Mouse (Mus musculus) myocyte (in vitro differentiated cells): ENCODE measurements around the gene Cxcl9. TPM values are rescaled to one million over a fixed set of nuclear protein-coding genes. Genes with fewer than 3 reads are reported as not detected.
A peak's percentile ranks its signal among the peaks of the same experiment; 100 is the strongest.

Experiments
- H3K27me3 ChIP-seq: one replicate; pipeline ENCODE4 v1.6.1; 2011; ENCODE audit not compliant: control insufficient read depth, insufficient read depth, insufficient read length
- H3K36me3 ChIP-seq: one replicate; pipeline ENCODE4 v1.6.1; 2011; ENCODE audit not compliant: control insufficient read depth, insufficient read depth
- H3K4me2 ChIP-seq: one replicate; pipeline ENCODE4 v1.6.1; 2011; ENCODE audit warnings: low read depth, control low read depth
- H3K4me3 ChIP-seq: one replicate; pipeline ENCODE4 v1.5.1; 2011; ENCODE audit warnings: mild to moderate bottlenecking, control low read depth, moderate library complexity
- H3K79me2 ChIP-seq: one replicate; pipeline ENCODE4 v1.6.1; 2011; ENCODE audit not compliant: control insufficient read depth, insufficient read depth
- H3ac ChIP-seq: one replicate; pipeline ENCODE4 v1.6.1; 2011; ENCODE audit not compliant: control insufficient read depth, insufficient read length
- CEBPB ChIP-seq: IDR thresholded peaks from 2 replicates; pipeline ENCODE4 v1.6.1; 2011; ENCODE audit warnings: mild to moderate bottlenecking, moderate library complexity; ENCODE audit not compliant: poor library complexity, insufficient read depth, severe bottlenecking
- E2F4 ChIP-seq: IDR thresholded peaks from one replicate; pipeline ENCODE4 v1.6.1; 2011; ENCODE audit warnings: mild to moderate bottlenecking, control low read depth, moderate library complexity; ENCODE audit not compliant: insufficient read depth
- MAX ChIP-seq: IDR thresholded peaks from one replicate; pipeline ENCODE4 v1.6.1; 2011; ENCODE audit warnings: low read depth, mild to moderate bottlenecking, control low read depth
- MYOD1 ChIP-seq, 3 experiments: IDR thresholded peaks; one replicate each; pipeline ENCODE4 v1.6.1; 2011; ENCODE audit warnings: control low read depth in 2 of 3, low read depth in 2 of 3, mild to moderate bottlenecking in 2 of 3, moderate library complexity in 1 of 3; ENCODE audit not compliant: insufficient read length in 2 of 3, control insufficient read depth in 1 of 3
- MYOG ChIP-seq, 3 experiments: IDR thresholded peaks; one replicate each; pipeline ENCODE4 v1.6.1; 2011; ENCODE audit warnings: control low read depth in 2 of 3, low read depth in 2 of 3, mild to moderate bottlenecking in 2 of 3; ENCODE audit not compliant: insufficient read length in 2 of 3, control insufficient read depth in 1 of 3, insufficient read depth in 1 of 3
- POLR2A ChIP-seq: IDR thresholded peaks from one replicate; pipeline ENCODE4 v1.6.1; 2011; ENCODE audit warnings: low read depth, mild to moderate bottlenecking, control low read depth, moderate library complexity; ENCODE audit not compliant: insufficient read length
- POLR2AphosphoS2 ChIP-seq: IDR thresholded peaks from one replicate; pipeline ENCODE4 v1.6.1; 2011; ENCODE audit warnings: low read depth, control low read depth; ENCODE audit not compliant: insufficient read length
- REST ChIP-seq: IDR thresholded peaks from one replicate; pipeline ENCODE4 v1.6.1; 2011; ENCODE audit warnings: mild to moderate bottlenecking, control low read depth, moderate library complexity; ENCODE audit not compliant: insufficient read depth, insufficient read length
- SRF ChIP-seq: IDR thresholded peaks from one replicate; pipeline ENCODE4 v1.6.1; 2011; ENCODE audit warnings: low read depth; ENCODE audit not compliant: control insufficient read depth, insufficient read length
- TCF12 ChIP-seq: IDR thresholded peaks from one replicate; pipeline ENCODE4 v1.6.1; 2011; ENCODE audit warnings: mild to moderate bottlenecking, control low read depth; ENCODE audit not compliant: poor library complexity, insufficient read depth, severe bottlenecking
- TCF3 ChIP-seq: IDR thresholded peaks from one replicate; pipeline ENCODE4 v1.6.1; 2011; ENCODE audit warnings: low read depth, control low read depth; ENCODE audit not compliant: insufficient read length
- USF1 ChIP-seq: IDR thresholded peaks from one replicate; pipeline ENCODE4 v1.6.1; 2011; ENCODE audit warnings: low read depth, mild to moderate bottlenecking, control low read depth, moderate library complexity
- polyA plus RNA-seq: library from polyadenylated mRNA; unstranded; fragments of >200 nt; fragmentation: generic; extraction: Trizol; gene quantifications from one replicate; pipeline ENCODE4 v1.2.1, GENCODE M21; 2012; ENCODE audit warnings: missing spikeins

Gene Cxcl9
- polyA plus RNA-seq, 1 experiment = 0.02 TPM

DNA sequence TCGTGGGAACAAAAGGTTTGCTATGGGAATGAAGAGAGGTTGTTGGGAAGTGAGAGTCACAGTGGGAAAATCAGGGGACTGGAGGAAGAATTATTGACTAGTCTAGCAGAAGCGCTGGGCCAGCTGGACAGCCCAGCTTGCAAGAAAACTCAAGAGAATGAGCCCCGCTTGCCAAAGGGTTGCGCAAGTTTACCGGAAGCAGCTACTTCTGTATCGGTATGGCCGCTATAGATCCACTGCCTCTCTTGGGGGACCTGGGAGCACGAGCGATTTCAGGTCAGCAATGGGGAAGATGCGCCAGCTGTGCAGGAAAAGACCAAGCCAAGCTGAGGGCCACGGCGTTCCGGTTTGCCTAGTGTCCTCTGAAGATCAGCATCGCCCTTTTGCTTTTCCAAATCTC is 9.3 kb downstream of the Cxcl9 start:
- no peak overlapping the region for H3K4me2 ChIP-seq
- H3K36me3 ChIP-seq = no peaks in the 10 kb centered on the region
- H3K4me3 ChIP-seq = no peak overlapping the region
- TF ChIP-seq POLR2AphosphoS2 (no peak), POLR2A (no peak), TCF12 (no peak), MYOD1 (IDR thresholded peaks at IDR 0.05; ENCODE audit: control insufficient read depth in 1 of 3, insufficient read length in 2 of 3, low read depth in 2 of 3) (no peak), USF1 (no peak), E2F4 (no peak)
- no peaks in the 10 kb centered on the region for H3K27me3 ChIP-seq
- no peak overlapping the region for H3ac ChIP-seq
- no peaks in the 10 kb centered on the region for H3K79me2 ChIP-seq

DNA sequence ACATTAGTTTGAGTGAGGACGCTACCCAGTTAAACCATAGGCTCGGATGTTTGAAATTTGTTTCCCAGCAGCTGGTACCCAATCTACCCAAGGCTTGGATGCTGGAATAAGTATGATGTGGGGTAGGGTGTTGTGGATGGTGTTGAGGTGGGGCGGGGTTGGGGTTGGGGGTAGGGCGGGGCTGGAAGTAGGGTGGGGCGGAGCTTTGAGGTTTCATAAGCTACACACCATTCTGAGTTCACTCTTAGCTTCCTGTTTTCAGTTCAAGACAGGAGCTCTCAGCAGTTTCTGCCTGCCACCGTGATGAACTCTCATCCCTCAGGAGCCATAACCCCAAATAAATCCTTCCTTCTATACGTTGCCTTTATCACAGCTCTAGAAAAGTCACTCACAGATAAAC is 9.8 kb downstream of the Cxcl9 start:
- H3K79me2 ChIP-seq = no peaks in the 10 kb centered on the region
- H3K27me3 ChIP-seq = no peaks in the 10 kb centered on the region
- no peak overlapping the region for H3ac ChIP-seq
- TF ChIP-seq MAX (no peak), MYOG (IDR thresholded peaks at IDR 0.05; ENCODE audit: control insufficient read depth in 1 of 3, insufficient read depth in 1 of 3, insufficient read length in 2 of 3, low read depth in 2 of 3) (no peak), E2F4 (no peak), POLR2AphosphoS2 (no peak), SRF (no peak), USF1 (no peak), CEBPB (no peak)
- H3K4me2 ChIP-seq = no peak overlapping the region
- H3K4me3 ChIP-seq = no peak overlapping the region
- H3K36me3 ChIP-seq = no peaks in the 10 kb centered on the region

GRCm38 (mm10) chr5:92313776-92314175 is 14.1 kb downstream of the Cxcl9 start:
- H3K4me2 ChIP-seq = no peak overlapping the region
- no peak overlapping the region for H3K4me3 ChIP-seq
- peaks cover 9% of the 10 kb centered on the region for H3K79me2 ChIP-seq
- no peak for TF ChIP-seq MAX
- TF ChIP-seq POLR2AphosphoS2 = no peak
- TF ChIP-seq MYOG (IDR thresholded peaks at IDR 0.05; ENCODE audit: control insufficient read depth in 1 of 3, insufficient read depth in 1 of 3, insufficient read length in 2 of 3, low read depth in 2 of 3) = no peak
- TF ChIP-seq USF1 = no peak
- no peak for TF ChIP-seq MYOD1 (IDR thresholded peaks at IDR 0.05; ENCODE audit: control insufficient read depth in 1 of 3, insufficient read length in 2 of 3, low read depth in 2 of 3)
- no peak for TF ChIP-seq REST
- no peak for TF ChIP-seq TCF3
- TF ChIP-seq POLR2A = no peak
- TF ChIP-seq TCF12 = no peak
- TF ChIP-seq CEBPB = no peak
- TF ChIP-seq E2F4 = no peak
- no peak for TF ChIP-seq SRF
- H3ac ChIP-seq = no peak overlapping the region
- no peaks in the 10 kb centered on the region for H3K36me3 ChIP-seq
- H3K27me3 ChIP-seq = no peaks in the 10 kb centered on the region

DNA sequence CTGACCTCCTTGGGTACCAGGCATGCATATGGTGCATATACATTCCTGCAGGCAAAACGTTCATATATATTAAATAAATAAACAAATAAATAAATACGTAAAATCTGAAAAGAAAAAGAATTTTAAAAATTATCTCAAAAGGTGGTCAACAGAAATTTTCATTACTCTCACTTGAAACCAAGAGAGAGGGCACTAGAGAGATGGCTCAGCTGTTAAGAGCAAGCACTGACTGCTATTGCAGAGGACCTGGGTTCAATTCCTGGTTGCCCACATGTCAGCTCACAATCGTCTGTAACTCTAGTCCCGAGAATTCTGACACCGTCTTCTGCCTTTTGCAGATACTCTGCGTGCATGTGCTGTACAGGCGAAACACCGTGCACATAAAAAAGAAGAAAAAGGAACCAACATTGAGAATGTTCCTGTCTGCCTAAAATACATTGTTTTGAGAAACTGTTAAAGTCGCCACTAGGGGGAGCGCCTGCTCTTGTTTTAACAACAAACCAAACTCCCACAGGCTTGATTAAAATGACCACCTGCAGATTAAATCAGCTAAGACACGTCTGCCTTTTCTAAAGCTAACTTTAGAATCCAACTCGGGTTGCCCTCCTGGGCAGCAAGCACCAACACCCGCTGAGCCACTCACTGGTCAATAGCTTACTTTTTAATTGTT is 15.7 kb downstream of the Cxcl9 start:
- H3K27me3 ChIP-seq = no peaks in the 10 kb centered on the region
- peak overlapping the region; percentile 42 for H3K4me2 ChIP-seq
- no peak overlapping the region for H3K4me3 ChIP-seq
- H3K79me2 ChIP-seq = peaks cover 25% of the 10 kb centered on the region
- no peak for TF ChIP-seq CEBPB
- no peak overlapping the region for H3ac ChIP-seq
- H3K36me3 ChIP-seq = no peaks in the 10 kb centered on the region

- Histone ChIP-seq H3K79me2 (peaks cover 35% of the 10 kb centered on the region), H3K4me2 (peak within 1 kb of the TSS; percentile 86), H3K4me3 (peak within 1 kb of the TSS; percentile 79), H3K27me3 (no peaks in the 10 kb centered on the region), H3K36me3 (peaks cover 10% of the 10 kb centered on the region), H3ac (peak within 1 kb of the TSS; percentile 92)
- TF ChIP-seq REST (no peak), MYOG (IDR thresholded peaks at IDR 0.05; ENCODE audit: control insufficient read depth in 1 of 3, insufficient read depth in 1 of 3, insufficient read length in 2 of 3, low read depth in 2 of 3) (no peak), POLR2AphosphoS2 (peak; percentile 55), TCF12 (no peak), CEBPB (peak; percentile 80), TCF3 (no peak), POLR2A (peak; percentile 78), MAX (no peak), USF1 (peak; percentile 66), SRF (no peak), E2F4 (no peak), MYOD1 (IDR thresholded peaks at IDR 0.05; ENCODE audit: control insufficient read depth in 1 of 3, insufficient read length in 2 of 3, low read depth in 2 of 3) (no peak)
These were observed 18.0 kb downstream of the Cxcl9 start, which contains the start of gene Sdad1 for GRCm38 (mm10) chr5:92309681-92310511. Sdad1 (minus strand) TSS chr5:92310479.
